Mouse (Mus musculus) adrenal gland, postnatal 36 days (tissue): ENCODE measurements around the gene Sned1. TPM values are rescaled to one million over a fixed set of nuclear protein-coding genes. Genes with fewer than 3 reads are reported as not detected.

ENCODE experiments used
- DNase-seq, 2 experiments: peaks; one replicate each; pipeline ENCODE4 v3.0.0; 2021; ENCODE audit warnings: mixed read lengths in 1 of 2
- microRNA-seq: library from miRNA; unstranded; fragments of <30 nt; microRNA quantifications from one replicate; pipeline ENCODE4 v1.2.0, GENCODE M21; 2021
- total RNA-seq, 2 experiments: library from RNA; stranded (reverse); gene quantifications; 2 replicates each; pipeline ENCODE4 v1.2.3; 2021

The Sned1 gene
- total RNA-seq, 2 experiments from 2014 or later, result 15.5 to 18.3 TPM

GRCm38 (mm10) chr1:93305581-93306337 is 70.1 kb downstream of the Sned1 start, which contains the start of gene Mterf4:
Mterf4 (minus strand) TSS chr1:93305915.
- DNase-seq, result peak; percentile 84 to 87

- no peak for DNase-seq
Observed at GRCm38 (mm10) chr1:93323973-93324372, 88.3 kb downstream of the Sned1 start.

GRCm38 (mm10) chr1:93326446-93326845 is 90.8 kb downstream of the Sned1 start:
- peak; percentile 51 to 58 for DNase-seq

GRCm38 (mm10) chr1:93334621-93335020 is 99.0 kb downstream of the Sned1 start:
- DNase-seq, result no peak

GRCm38 (mm10) chr1:93342648-93343503 is 107.2 kb downstream of the Sned1 start, which contains the start of the genes Ppp1r7 and Pask:
Ppp1r7 (plus strand) TSS chr1:93342854.
Pask (minus strand) TSS chr1:93343482.
- DNase-seq, result peak; percentile 95 to 96

GRCm38 (mm10) chr1:93343504-93344047 is 107.9 kb downstream of the Sned1 start:
- peak; percentile 94 to 95 for DNase-seq

GRCm38 (mm10) chr1:93347176-93347575 is 111.5 kb downstream of the Sned1 start:
- no peak for DNase-seq

- DNase-seq, result no peak
Observed at GRCm38 (mm10) chr1:93349701-93350100, 114.1 kb downstream of the Sned1 start.

Small RNA genes within 50 kb of the gene (microRNA-seq; reads per million reads assigned to microRNA genes)
- gene Mir6901, result not detected
- gene Mir6902, result not detected

Other genes starting within 250 kb of the Sned1 start
- not detected for gene Aqp12, start 229.5 kb upstream of the Sned1 start, total RNA-seq
- 10 to 100 TPM; 20.7 to 27.9 TPM for gene Kif1a, start 133.9 kb upstream of the Sned1 start, total RNA-seq
- not detected for gene Agxt, start 100.6 kb upstream of the Sned1 start, total RNA-seq
- not detected for gene 2310007B03Rik, start 74.9 kb upstream of the Sned1 start, total RNA-seq
- gene Crocc2, start 67.1 kb upstream of the Sned1 start, total RNA-seq, result under 1 TPM in 1 of 2 experiments, not detected in 1; 0.03 TPM
- 10 to 100 TPM; 23.0 to 24.9 TPM for gene Mterf4, start 70.1 kb downstream of the Sned1 start, total RNA-seq
- 10 to 100 TPM; 31.8 to 32.5 TPM for gene Ppp1r7, start 107.0 kb downstream of the Sned1 start, total RNA-seq
- gene Pask, start 107.6 kb downstream of the Sned1 start, total RNA-seq, result 1 to 10 TPM; 3.3 to 3.7 TPM
- gene Ano7, start 138.1 kb downstream of the Sned1 start, total RNA-seq, result not detected
- gene Hdlbp, start 243.0 kb downstream of the Sned1 start, total RNA-seq, result 100 to 1,000 TPM; 374 to 400 TPM